Mouse (Mus musculus) heart, embryonic 11.5 days (tissue): ENCODE results near the gene Cnr2. TPM values are rescaled to one million over a fixed set of nuclear protein-coding genes. Genes with fewer than 3 reads are reported as not detected.
"Not testable (repeated sequence)": the region's sequence is repeated elsewhere in the genome, so short reads cannot be mapped to it uniquely, and the experiment has no call there.

Experiments used
- ATAC-seq: fragments of 200-750 bp; cut with Nextera tagmentation; replicated peaks from 2 replicates; pipeline ENCODE4 v1.8.0; 2017; ENCODE audit warnings: moderate library complexity; ENCODE audit not compliant: insufficient number of reproducible peaks, low FRiP score, low TSS enrichment
- H3K27ac ChIP-seq: fragments of 300-500 bp; sonication (generic); 2 replicates; pipeline ENCODE4 v1.5.1; 2014; ENCODE audit warnings: mild to moderate bottlenecking, low read depth, low read length
- H3K27me3 ChIP-seq: fragments of 300-500 bp; sonication (generic); 2 replicates; pipeline ENCODE4 v1.6.1; 2014; ENCODE audit warnings: mild to moderate bottlenecking, low read length, mixed read lengths; ENCODE audit not compliant: control insufficient read depth, insufficient read depth
- H3K36me3 ChIP-seq: fragments of 300-500 bp; sonication (generic); 2 replicates; pipeline ENCODE4 v1.6.1; 2014; ENCODE audit warnings: mild to moderate bottlenecking, low read length, moderate library complexity, mixed read lengths; ENCODE audit not compliant: control insufficient read depth, insufficient read depth
- H3K4me1 ChIP-seq: fragments of 300-500 bp; sonication (generic); 2 replicates; pipeline ENCODE4 v1.6.1; 2014; ENCODE audit warnings: low read length; ENCODE audit not compliant: control insufficient read depth, insufficient read depth
- H3K4me2 ChIP-seq: fragments of 300-500 bp; sonication (generic); 2 replicates; pipeline ENCODE4 v1.6.1; 2014; ENCODE audit warnings: mild to moderate bottlenecking, moderate library complexity
- H3K4me3 ChIP-seq: fragments of 300-500 bp; sonication (generic); 2 replicates; pipeline ENCODE4 v1.5.1; 2014; ENCODE audit warnings: low read depth, low read length
- H3K9ac ChIP-seq: fragments of 300-500 bp; sonication (generic); 2 replicates; pipeline ENCODE4 v1.6.1; 2014; ENCODE audit warnings: mild to moderate bottlenecking, low read depth, low read length, moderate library complexity
- H3K9me3 ChIP-seq: fragments of 300-500 bp; sonication (generic); replicated peaks from 2 replicates; pipeline ENCODE4 v1.6.1; 2016; ENCODE audit warnings: low read length; ENCODE audit not compliant: control insufficient read depth
- WGBS: fragments of 180-500 bp; shearing (Covaris S2); extraction: QIAGEN DNeasy Blood & Tissue Kit; methylation state at CpG from one replicate; pipeline ENCODE4 v1.1.7; 2014; ENCODE audit not compliant: insufficient replicate concordance; 5-methylcytosine and 5-hydroxymethylcytosine counted together
- polyA plus RNA-seq: library from polyadenylated mRNA; unstranded; fragments of >200 nt; fragmentation: Nextera tagmentation; extraction: Ambion mirVana; gene quantifications from 2 replicates; pipeline ENCODE4 v1.2.1, GENCODE M21; 2014

Gene Cnr2
- polyA plus RNA-seq, 1 experiment from 2014 or later, result 0.73 TPM

DNA sequence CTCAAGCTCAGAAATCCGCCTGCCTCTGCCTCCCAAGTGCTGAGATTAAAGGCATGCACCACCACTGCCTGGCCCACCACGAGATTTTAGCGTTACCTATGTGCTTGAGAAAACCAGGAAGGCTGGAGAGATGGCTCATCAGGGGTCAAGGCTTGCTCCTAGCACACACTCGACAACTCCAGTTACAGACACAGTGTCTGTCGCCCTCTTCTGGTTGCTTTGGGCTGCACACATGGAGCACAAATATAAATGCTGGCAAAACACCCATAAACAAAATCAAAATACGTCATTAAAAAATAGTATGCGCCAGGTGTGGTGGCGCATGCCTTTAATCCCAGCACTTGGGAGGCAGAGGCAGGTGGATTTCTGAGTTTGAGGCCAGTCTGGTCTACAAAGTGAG lies 45.8 kb downstream of the Cnr2 start:
- 75% methylated on average over 8 of the region's 8 CpGs for WGBS
- not testable (repeated sequence) for H3K4me3 ChIP-seq, H3K27ac ChIP-seq, H3K4me1 ChIP-seq, H3K9ac ChIP-seq, ATAC-seq, H3K27me3 ChIP-seq, H3K9me3 ChIP-seq, H3K4me2 ChIP-seq
- H3K36me3 ChIP-seq, result peaks cover 10% of the 10 kb centered on the region; the same call in 1 of the 2 replicates

DNA sequence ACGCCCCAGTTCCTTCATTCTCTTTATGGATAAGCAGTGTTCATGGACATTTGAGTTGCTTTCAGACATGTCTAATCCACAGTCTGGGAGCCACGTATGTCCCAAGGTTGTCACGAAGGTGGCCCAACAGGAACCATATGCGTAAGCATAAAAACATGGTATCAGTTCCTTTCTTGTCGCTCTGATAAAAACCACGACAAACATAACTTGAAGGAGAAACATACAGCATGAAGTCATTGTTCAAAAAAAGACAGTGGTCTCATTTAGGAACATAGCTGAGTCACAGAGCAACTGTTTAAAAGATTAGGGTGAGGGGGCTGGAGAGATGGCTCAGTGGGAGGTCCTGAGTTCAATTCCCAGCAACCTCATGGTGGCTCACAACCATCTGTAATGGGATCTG lies 47.0 kb downstream of the Cnr2 start:
- H3K27me3 ChIP-seq, result no peaks in the 10 kb centered on the region
- 60% methylated on average over 6 of the region's 6 CpGs for WGBS
- no peak overlapping the region for H3K4me2 ChIP-seq
- peaks cover 4% of the 10 kb centered on the region for H3K4me1 ChIP-seq
- H3K9me3 ChIP-seq, result no peaks in the 10 kb centered on the region
- no peak overlapping the region for H3K4me3 ChIP-seq
- H3K27ac ChIP-seq, result no peak overlapping the region
- ATAC-seq, result no peak
- H3K9ac ChIP-seq, result no peak overlapping the region
- peaks cover 10% of the 10 kb centered on the region; the same call in 1 of the 2 replicates for H3K36me3 ChIP-seq

DNA sequence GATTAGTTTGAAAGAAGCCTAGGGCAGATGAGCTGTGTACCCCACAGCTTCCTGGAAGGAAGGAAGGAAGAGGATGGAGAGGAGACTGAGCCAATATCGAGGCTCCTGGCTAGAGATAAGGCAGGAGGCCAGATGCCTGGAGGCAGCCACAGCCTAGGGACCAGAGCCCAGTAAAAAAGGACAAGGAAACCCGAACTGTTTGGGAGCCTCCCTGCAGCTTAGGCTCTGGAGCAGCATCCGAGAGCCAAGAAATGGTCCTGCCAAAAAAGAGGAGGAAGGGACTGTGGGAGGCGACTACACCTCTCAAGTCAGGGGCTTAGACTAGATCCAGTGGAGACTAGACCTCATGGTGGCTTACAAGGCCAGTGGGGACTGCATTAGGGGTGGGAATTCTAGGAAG lies 48.2 kb downstream of the Cnr2 start:
- 36% methylated on average over 4 of the region's 4 CpGs for WGBS
- Histone ChIP-seq H3K4me2 (no peak overlapping the region), H3K27ac (no peak overlapping the region; the same call in 1 of the 2 replicates), H3K4me3 (no peak overlapping the region), H3K4me1 (peaks cover 7% of the 10 kb centered on the region), H3K36me3 (peaks cover 10% of the 10 kb centered on the region; the same call in 1 of the 2 replicates), H3K9ac (no peak overlapping the region), H3K27me3 (no peaks in the 10 kb centered on the region), H3K9me3 (no peaks in the 10 kb centered on the region)
- ATAC-seq, result no peak

DNA sequence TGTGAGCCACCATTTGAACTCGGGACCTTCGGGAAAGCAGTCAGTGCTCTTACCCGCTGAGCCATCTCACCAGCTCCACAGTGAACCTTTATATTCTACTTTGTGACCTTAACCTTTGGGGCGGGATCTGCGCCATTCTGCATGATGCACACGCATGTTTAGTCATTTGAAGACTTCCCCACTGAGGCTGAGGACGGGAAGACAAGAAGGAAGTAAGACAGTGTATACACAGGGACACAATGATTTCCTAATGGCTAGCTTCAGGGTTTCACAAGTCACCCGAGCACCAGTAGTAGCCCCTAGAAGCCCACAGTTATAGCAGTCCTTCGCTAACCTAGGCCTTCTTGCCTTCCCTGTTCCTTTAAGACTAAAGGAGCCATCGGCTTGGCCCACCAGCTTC lies 50.5 kb downstream of the Cnr2 start:
- H3K4me3 ChIP-seq, result peak overlapping the region; percentile 89
- no peak for ATAC-seq
- peaks cover 4% of the 10 kb centered on the region; the same call in 1 of the 2 replicates for H3K36me3 ChIP-seq
- peaks cover 9% of the 10 kb centered on the region for H3K4me1 ChIP-seq
- peak overlapping the region; percentile 87; the same call in 1 of the 2 replicates for H3K9ac ChIP-seq
- no peaks in the 10 kb centered on the region for H3K9me3 ChIP-seq
- peak overlapping the region; percentile 90 for H3K4me2 ChIP-seq
- peak overlapping the region; percentile 57; the same call in 1 of the 2 replicates for H3K27ac ChIP-seq
- no peaks in the 10 kb centered on the region for H3K27me3 ChIP-seq
- 77% methylated on average over 10 of the region's 10 CpGs for WGBS

DNA sequence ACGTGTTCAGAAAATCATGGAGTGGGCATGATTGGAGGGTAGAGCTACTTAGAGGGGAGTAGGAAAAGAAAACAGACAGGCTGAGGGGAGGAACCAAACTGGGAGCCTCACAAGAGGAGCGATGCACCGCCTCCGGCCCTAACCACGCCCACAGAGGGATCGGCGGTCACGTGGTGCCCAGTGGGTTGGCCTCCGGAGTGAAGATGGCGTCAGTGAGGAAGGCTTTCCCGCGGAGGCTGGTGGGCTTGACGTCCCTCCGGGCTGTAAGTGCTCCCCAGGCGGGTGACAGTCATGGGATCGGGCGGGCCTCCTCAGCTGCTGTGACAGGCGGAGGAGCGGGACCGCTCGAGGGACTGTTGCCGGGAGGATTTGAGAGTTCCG lies 51.1 kb downstream of the Cnr2 start, which contains the start of gene Hmgcl:
Gene Hmgcl (plus strand): TSS at position 171 of the 381 bp plus-strand sequence.
- peaks cover 3% of the 10 kb centered on the region for H3K36me3 ChIP-seq
- peak within 1 kb of the TSS; percentile 87 for H3K9ac ChIP-seq
- H3K4me3 ChIP-seq, result peak within 1 kb of the TSS; percentile 89
- no peaks in the 10 kb centered on the region for H3K9me3 ChIP-seq
- peak within 1 kb of the TSS; percentile 90 for H3K4me2 ChIP-seq
- ATAC-seq, result peak; percentile 82
- no peaks in the 10 kb centered on the region for H3K27me3 ChIP-seq
- under 1% methylated on average over 23 of the region's 23 CpGs for WGBS
- H3K27ac ChIP-seq, result peak within 1 kb of the TSS; percentile 57
- H3K4me1 ChIP-seq, result peaks cover 9% of the 10 kb centered on the region

DNA sequence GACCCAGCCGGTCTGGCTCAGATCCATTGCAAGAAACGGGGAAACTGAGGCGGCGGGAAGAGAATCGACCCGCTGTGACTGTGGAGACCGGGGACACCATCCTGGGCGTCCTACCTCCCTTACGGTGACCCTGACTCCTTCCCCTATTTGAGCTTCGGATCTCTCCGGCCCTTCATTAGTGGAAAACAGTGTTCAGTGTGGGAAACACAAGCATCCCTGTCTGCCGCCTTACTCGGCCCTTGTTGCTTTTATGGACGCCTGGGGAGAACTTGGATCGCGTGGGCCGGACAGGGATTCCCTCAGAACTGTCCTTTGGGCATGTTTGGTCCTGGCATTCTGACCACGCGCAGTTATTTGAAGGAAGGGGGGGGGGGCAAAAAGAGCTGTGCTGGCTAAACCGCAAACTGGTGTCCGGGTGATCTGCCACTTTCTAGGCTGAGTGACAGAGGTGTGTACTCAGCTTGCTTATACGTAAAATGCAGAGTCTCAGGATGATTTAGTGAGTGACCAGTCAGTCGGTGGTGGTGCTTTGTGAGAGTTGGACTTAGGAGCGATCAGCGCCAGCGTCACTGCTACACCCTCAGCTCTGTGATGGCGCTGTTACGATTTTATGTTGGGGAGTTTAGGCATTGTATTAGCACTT lies 51.6 kb downstream of the Cnr2 start:
- peaks cover 8% of the 10 kb centered on the region for H3K36me3 ChIP-seq
- peak overlapping the region; percentile 54 for H3K27ac ChIP-seq
- WGBS, result 1% methylated on average over 28 of the region's 28 CpGs
- ATAC-seq, result 0 out of 2 replicates have a peak, but pooled peaks have one; percentile 5
- peak overlapping the region; percentile 89 for H3K4me3 ChIP-seq
- H3K27me3 ChIP-seq, result no peaks in the 10 kb centered on the region
- no peaks in the 10 kb centered on the region; the same call in 1 of the 2 replicates for H3K9me3 ChIP-seq
- H3K4me1 ChIP-seq, result peaks cover 9% of the 10 kb centered on the region
- peak overlapping the region; percentile 90 for H3K4me2 ChIP-seq
- peak overlapping the region; percentile 87 for H3K9ac ChIP-seq

DNA sequence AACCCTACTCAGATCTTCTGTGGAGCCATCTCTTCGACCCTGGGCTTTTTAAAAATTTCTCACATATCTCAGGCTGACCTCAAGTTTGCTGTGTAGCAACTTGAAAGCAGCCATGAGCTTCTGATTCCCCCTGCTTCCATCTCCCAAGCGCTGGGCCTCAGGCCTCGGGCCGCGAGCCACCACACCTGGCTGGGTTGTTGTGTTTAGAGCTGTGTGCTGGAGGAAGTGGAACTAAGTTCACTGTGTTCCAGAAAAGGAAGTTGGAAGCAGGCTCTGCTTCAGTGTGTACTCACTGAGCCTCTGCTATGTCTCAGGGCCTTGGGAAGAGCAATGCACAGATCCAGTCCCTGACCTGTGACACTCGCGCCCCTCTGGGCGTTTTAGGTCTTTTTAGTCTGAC lies 52.9 kb downstream of the Cnr2 start:
- WGBS, result 90% methylated on average over 8 of the region's 8 CpGs
- Histone ChIP-seq H3K4me3 (no peak overlapping the region), H3K4me1 (peaks cover 9% of the 10 kb centered on the region), H3K27me3 (no peaks in the 10 kb centered on the region), H3K27ac (no peak overlapping the region), H3K9ac (0 out of 2 replicates have a peak overlapping the region, but pooled peaks have one; percentile 5), H3K9me3 (no peaks in the 10 kb centered on the region; the same call in 1 of the 2 replicates), H3K36me3 (peaks cover 17% of the 10 kb centered on the region), H3K4me2 (no peak overlapping the region)
- ATAC-seq, result no peak

DNA sequence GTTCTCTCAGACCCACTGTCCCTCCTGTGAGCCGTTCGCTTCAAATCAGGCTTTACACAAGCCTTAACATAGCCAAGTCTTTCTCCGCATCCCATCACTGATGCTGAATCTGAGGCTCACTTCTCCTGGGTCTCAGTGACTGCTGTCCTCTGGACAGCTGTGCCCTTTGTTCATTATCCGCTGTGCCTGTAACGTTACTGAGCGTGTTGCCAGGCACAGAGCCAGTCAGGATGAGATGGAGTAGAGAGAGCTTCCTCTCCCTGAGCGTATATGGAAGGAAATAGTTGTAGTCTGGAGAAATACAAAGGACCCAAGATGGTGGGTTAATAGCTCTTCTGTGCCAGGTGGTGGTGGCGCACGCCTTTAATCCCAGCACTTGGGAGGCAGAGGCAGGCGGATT lies 54.3 kb downstream of the Cnr2 start:
- Histone ChIP-seq H3K4me1 (peaks cover 9% of the 10 kb centered on the region), H3K9me3 (no peaks in the 10 kb centered on the region; the same call in 1 of the 2 replicates), H3K27ac (0 out of 2 replicates have a peak overlapping the region, but pooled peaks have one; percentile 12), H3K9ac (no peak overlapping the region), H3K4me2 (no peak overlapping the region), H3K27me3 (no peaks in the 10 kb centered on the region), H3K36me3 (peaks cover 18% of the 10 kb centered on the region), H3K4me3 (no peak overlapping the region)
- WGBS, result 81% methylated on average over 10 of the region's 10 CpGs
- ATAC-seq, result no peak
